Mouse (Mus musculus) intestine, postnatal 0 days (tissue): ENCODE data around the gene Tbx20. TPM values are rescaled to one million over a fixed set of nuclear protein-coding genes. Genes with fewer than 3 reads are reported as not detected.

ENCODE experiments used
- ATAC-seq: fragments of 200-750 bp; cut with Nextera tagmentation; 2 replicates; pipeline ENCODE4 v1.8.0; 2017; ENCODE audit warnings: mild to moderate bottlenecking, moderate TSS enrichment, moderate library complexity
- H3K27ac ChIP-seq: fragments of 300-500 bp; sonication (generic); 2 replicates; pipeline ENCODE4 v1.5.1; 2014; ENCODE audit warnings: mild to moderate bottlenecking, low read depth, low read length, moderate library complexity
- H3K27me3 ChIP-seq: fragments of 300-500 bp; sonication (generic); replicated peaks from 2 replicates; pipeline ENCODE4 v1.6.1; 2014; ENCODE audit warnings: low read length, mixed read lengths; ENCODE audit not compliant: control insufficient read depth, insufficient read depth
- H3K36me3 ChIP-seq: fragments of 300-500 bp; sonication (generic); 2 replicates; pipeline ENCODE4 v1.6.1; 2014; ENCODE audit warnings: mild to moderate bottlenecking, moderate library complexity; ENCODE audit not compliant: control insufficient read depth, insufficient read depth
- H3K4me1 ChIP-seq: fragments of 300-500 bp; sonication (generic); replicated peaks from 2 replicates; pipeline ENCODE4 v1.6.1; 2014; ENCODE audit warnings: antibody characterized with exemption, low read length, mixed read lengths; ENCODE audit not compliant: control insufficient read depth, insufficient read depth
- H3K4me2 ChIP-seq: fragments of 300-500 bp; sonication (generic); replicated peaks from 2 replicates; pipeline ENCODE4 v1.6.1; 2014; ENCODE audit warnings: low read depth, mild to moderate bottlenecking, moderate library complexity
- H3K4me3 ChIP-seq: fragments of 300-500 bp; sonication (generic); 2 replicates; pipeline ENCODE4 v1.5.1; 2014; ENCODE audit warnings: low read depth, low read length
- H3K9ac ChIP-seq: fragments of 300-500 bp; sonication (generic); 2 replicates; pipeline ENCODE4 v1.6.1; 2014; ENCODE audit warnings: mild to moderate bottlenecking, low read depth, low read length
- H3K9me3 ChIP-seq: fragments of 300-500 bp; sonication (generic); 2 replicates; pipeline ENCODE4 v1.6.1; 2016; ENCODE audit warnings: mixed run types; ENCODE audit not compliant: control insufficient read depth
- CTCF ChIP-seq: sonication (generic); IDR thresholded peaks from 2 replicates; pipeline ENCODE4 v1.5.1; 2016; ENCODE audit warnings: low read depth, mild to moderate bottlenecking, control low read depth, antibody characterized with exemption, moderate library complexity
- WGBS: fragments of 180-500 bp; shearing (Covaris S2); extraction: QIAGEN DNeasy Blood & Tissue Kit; methylation state at CpG from one replicate; pipeline ENCODE4 v1.1.7; 2014; 5-methylcytosine and 5-hydroxymethylcytosine counted together
- polyA plus RNA-seq: library from polyadenylated mRNA; unstranded; fragments of >200 nt; fragmentation: Nextera tagmentation; extraction: Ambion mirVana; gene quantifications from 2 replicates; pipeline ENCODE4 v1.2.1, GENCODE M21; 2015

Tbx20 gene
- polyA plus RNA-seq, 1 experiment from 2014 or later: not detected

DNA sequence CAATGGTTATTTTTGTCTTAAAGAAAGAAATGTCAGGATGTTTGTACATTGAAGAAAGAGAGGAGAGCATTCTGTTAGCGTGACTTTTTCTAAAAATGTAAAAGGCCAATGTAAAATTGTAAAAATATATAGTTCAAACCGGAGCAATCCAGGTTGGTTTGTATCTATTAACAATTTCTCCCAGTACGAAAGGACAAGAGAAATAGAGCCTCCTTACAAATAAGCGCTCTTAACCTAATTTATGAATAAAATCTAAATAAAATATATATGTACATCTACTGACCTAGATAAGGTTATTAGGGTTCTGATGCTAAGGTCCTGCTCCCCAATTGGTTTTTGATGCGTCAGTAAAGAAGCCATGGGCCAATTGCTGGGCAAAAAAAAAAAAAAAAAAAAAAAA, 29.1 kb downstream of the Tbx20 start:
- Histone ChIP-seq H3K4me3 (no peak overlapping the region), H3K27ac (no peak overlapping the region), H3K4me1 (no peaks in the 10 kb centered on the region), H3K36me3 (no peaks in the 10 kb centered on the region), H3K27me3 (no peaks in the 10 kb centered on the region), H3K9me3 (no peaks in the 10 kb centered on the region), H3K4me2 (no peak overlapping the region), H3K9ac (no peak overlapping the region)
- no peak for ATAC-seq
- WGBS: 88% methylated on average over 5 of the region's 5 CpGs
- TF ChIP-seq CTCF: no peak

DNA sequence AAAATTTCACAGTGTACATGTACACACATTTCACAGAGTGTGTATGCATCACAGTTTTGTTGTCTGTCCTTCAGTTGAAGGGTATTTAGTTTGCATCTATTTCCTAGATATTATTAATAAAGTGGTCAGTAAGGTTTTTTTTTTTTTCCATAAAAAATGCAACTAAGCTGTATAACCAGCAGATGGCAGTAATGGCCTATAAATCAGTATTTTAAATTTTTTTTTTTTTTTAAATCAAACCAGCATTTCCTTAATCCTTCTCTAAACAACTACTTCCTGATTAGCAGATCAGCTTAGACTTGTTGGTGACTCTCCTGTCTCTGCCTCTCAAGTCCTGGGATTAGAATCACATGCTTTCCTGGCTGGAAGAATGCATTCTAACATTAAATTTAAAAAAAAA, 72.9 kb downstream of the Tbx20 start:
- Histone ChIP-seq H3K4me2 (no peak overlapping the region), H3K4me1 (no peaks in the 10 kb centered on the region), H3K27ac (no peak overlapping the region), H3K9me3 (no peaks in the 10 kb centered on the region), H3K9ac (no peak overlapping the region), H3K4me3 (no peak overlapping the region), H3K36me3 (no peaks in the 10 kb centered on the region), H3K27me3 (0 out of 2 replicates have a peak, but pooled peaks cover 7% of the 10 kb centered on the region)
- ATAC-seq: no peak
- peak; percentile 51 for TF ChIP-seq CTCF

DNA sequence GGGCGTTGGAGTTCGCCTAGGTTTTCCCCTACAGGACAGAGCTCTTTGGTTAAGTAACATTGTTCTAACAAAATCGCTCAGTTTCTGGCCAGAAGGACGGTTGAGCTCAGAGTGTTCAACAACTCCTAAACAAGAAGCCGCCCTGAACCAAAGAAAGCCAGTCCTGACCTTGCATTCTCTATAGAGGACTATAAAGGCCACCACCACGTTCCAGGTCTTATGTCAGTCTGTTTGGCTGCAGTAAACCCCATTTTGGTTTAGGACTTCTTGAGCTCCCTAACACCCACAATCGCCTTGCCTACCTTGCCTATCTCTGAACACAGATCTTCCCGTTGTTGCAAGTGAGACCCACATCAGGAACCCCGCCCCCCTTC, 77.7 kb downstream of the Tbx20 start:
- H3K27me3 ChIP-seq: 0 out of 2 replicates have a peak, but pooled peaks cover 12% of the 10 kb centered on the region
- no peak overlapping the region for H3K9ac ChIP-seq
- H3K4me3 ChIP-seq: peak overlapping the region; percentile 29
- ATAC-seq: no peak
- no peaks in the 10 kb centered on the region for H3K9me3 ChIP-seq
- H3K27ac ChIP-seq: no peak overlapping the region
- TF ChIP-seq CTCF: no peak
- peak overlapping the region; percentile 62 for H3K4me2 ChIP-seq
- H3K36me3 ChIP-seq: no peaks in the 10 kb centered on the region
- no peaks in the 10 kb centered on the region for H3K4me1 ChIP-seq
- WGBS: 16% methylated on average over 9 of the region's 9 CpGs

DNA sequence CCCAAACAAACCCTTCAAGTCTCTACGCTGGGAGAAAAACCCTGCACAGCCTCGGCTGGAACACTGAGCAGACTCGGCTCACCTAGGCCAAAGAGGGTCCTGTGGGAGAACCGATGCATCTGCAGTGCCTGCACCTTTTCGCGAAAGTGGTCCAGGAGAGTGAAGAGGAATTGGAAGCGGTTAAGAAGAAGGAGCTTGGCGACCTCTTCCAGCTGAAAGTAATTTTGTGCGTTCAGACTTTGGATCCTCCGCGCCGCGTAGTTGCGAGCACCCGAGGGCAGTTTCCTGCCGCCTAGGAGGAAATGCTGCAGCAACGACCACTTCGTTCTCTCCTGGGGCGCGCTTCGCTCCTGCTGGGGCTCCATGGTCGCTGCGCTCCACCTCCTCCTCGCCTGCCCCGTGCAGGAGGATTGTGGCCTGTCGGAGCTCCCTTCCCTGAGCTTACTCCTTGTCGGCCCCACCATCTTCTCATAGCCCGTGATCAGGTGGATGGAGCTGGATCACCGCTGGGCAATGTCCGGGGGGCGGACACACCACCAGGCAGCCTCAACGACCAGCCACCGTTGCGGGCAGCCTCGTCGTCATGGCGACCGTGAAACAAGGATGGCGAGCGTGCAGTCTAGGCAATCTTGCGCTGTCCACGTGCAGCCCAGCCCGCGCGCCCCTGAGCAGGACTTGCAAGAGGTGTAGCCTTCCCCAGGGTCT, 78.3 kb downstream of the Tbx20 start, which contains the start of gene Dpy19l2:
Gene Dpy19l2, minus strand, starts transcription at position 594 of the 705 bp plus-strand sequence.
- no peak within 1 kb of the TSS for H3K27ac ChIP-seq
- H3K9me3 ChIP-seq: no peaks in the 10 kb centered on the region
- peak within 1 kb of the TSS; percentile 29 for H3K4me3 ChIP-seq
- TF ChIP-seq CTCF: no peak
- H3K4me1 ChIP-seq: no peaks in the 10 kb centered on the region
- WGBS: 1% methylated on average over 45 of the region's 45 CpGs
- H3K9ac ChIP-seq: no peak within 1 kb of the TSS
- H3K27me3 ChIP-seq: 0 out of 2 replicates have a peak, but pooled peaks cover 12% of the 10 kb centered on the region
- ATAC-seq: no peak
- no peaks in the 10 kb centered on the region for H3K36me3 ChIP-seq
- peak within 1 kb of the TSS; percentile 62 for H3K4me2 ChIP-seq

Other genes with a start within 250 kb of the Tbx20 start
- gene Cypt4, start 149.1 kb downstream of the Tbx20 start, polyA plus RNA-seq: not detected in 2 replicates
- not detected in 2 replicates for gene Dpy19l2, start 78.0 kb downstream of the Tbx20 start, polyA plus RNA-seq